Mouse (Mus musculus) cerebellum, adult 2 months (tissue): ENCODE results near the gene Dtx3l. TPM values are rescaled to one million over a fixed set of nuclear protein-coding genes. Genes with fewer than 3 reads are reported as not detected.

Experiments used
- DNase-seq, 2 experiments: peaks; one replicate each; pipeline ENCODE4 v3.0.0; 2021
- H3K27ac ChIP-seq: fragments of 200-500 bp; 2 replicates; pipeline ENCODE4 v1.5.1; 2012; ENCODE audit warnings: low read length, control low read depth, inconsistent platforms; ENCODE audit not compliant: insufficient read depth
- H3K27me3 ChIP-seq: fragments of 200-500 bp; 2 replicates; pipeline ENCODE4 v1.6.1; 2012; ENCODE audit warnings: inconsistent platforms, mild to moderate bottlenecking, low read length, moderate library complexity; ENCODE audit not compliant: control insufficient read depth, insufficient read depth
- H3K4me1 ChIP-seq: fragments of 200-500 bp; 2 replicates; pipeline ENCODE4 v1.6.1; 2011; ENCODE audit warnings: low read length; ENCODE audit not compliant: control insufficient read depth, insufficient read depth
- H3K4me3 ChIP-seq: fragments of 200-500 bp; replicated peaks from 2 replicates; pipeline ENCODE3; 2011; ENCODE audit warnings: mild to moderate bottlenecking, low read depth, low read length, control low read depth; ENCODE audit not compliant: insufficient read depth
- CTCF ChIP-seq: fragments of 200-500 bp; IDR thresholded peaks from 2 replicates; pipeline ENCODE4 v1.5.1; 2011; ENCODE audit warnings: low read depth, mild to moderate bottlenecking, control low read depth, low read length, moderate library complexity, borderline replicate concordance; ENCODE audit not compliant: insufficient read depth
- POLR2A ChIP-seq: fragments of 200-500 bp; IDR thresholded peaks from 2 replicates; pipeline ENCODE4 v1.6.1; 2011; ENCODE audit warnings: low read length, control low read depth, borderline replicate concordance; ENCODE audit not compliant: insufficient read depth
- WGBS: fragments of 180-500 bp; shearing (Covaris S2); methylation state at CpG from one replicate; pipeline ENCODE4 v1.1.7; 2018; 5-methylcytosine and 5-hydroxymethylcytosine counted together
- polyA plus RNA-seq: library from polyadenylated mRNA; depleted of rRNA; stranded (reverse); fragments of >200 nt; gene quantifications from 2 replicates; pipeline ENCODE4 v1.2.3, GENCODE M21; 2012

Gene Dtx3l
- polyA plus RNA-seq, 1 experiment, result 2.5 TPM

- DNase-seq, result no peak
These were observed 2.4 kb upstream of the Dtx3l start for GRCm38 (mm10) chr16:35941382-35941781.

GRCm38 (mm10) chr16:35939690-35940089, 739 bp upstream of the Dtx3l start:
- H3K4me1 ChIP-seq, result no peaks in the 10 kb centered on the region
- TF ChIP-seq CTCF (peak; percentile 55; the same call in 1 of the 2 replicates), POLR2A (no peak)
- peak; percentile 57 to 68 for DNase-seq
- no peak overlapping the region for H3K27ac ChIP-seq
- no peak overlapping the region for H3K4me3 ChIP-seq
- no peaks in the 10 kb centered on the region for H3K27me3 ChIP-seq
- WGBS, result 20% methylated on average over 9 of the region's 9 CpGs

More at GRCm38 (mm10) chr16:35941382-35941781, 2.4 kb upstream of the Dtx3l start:
- Histone ChIP-seq H3K27me3 (no peaks in the 10 kb centered on the region), H3K4me1 (no peaks in the 10 kb centered on the region), H3K4me3 (no peak overlapping the region), H3K27ac (no peak overlapping the region)
- no peak for TF ChIP-seq CTCF
- TF ChIP-seq POLR2A, result no peak
- 87% methylated on average over 7 of the region's 7 CpGs for WGBS

- Histone ChIP-seq H3K4me1 (no peaks in the 10 kb centered on the region), H3K27me3 (no peaks in the 10 kb centered on the region), H3K27ac (no peak overlapping the region), H3K4me3 (peak overlapping the region; percentile 63)
- WGBS, result 11% methylated on average over 6 of the region's 6 CpGs
- no peak for DNase-seq
- TF ChIP-seq POLR2A (no peak), CTCF (no peak)
These were observed 310 bp upstream of the Dtx3l start for GRCm38 (mm10) chr16:35939261-35939660.

- Histone ChIP-seq H3K4me3 (no peak overlapping the region), H3K27me3 (no peaks in the 10 kb centered on the region), H3K4me1 (no peaks in the 10 kb centered on the region), H3K27ac (no peak overlapping the region)
- 90% methylated on average over 10 of the region's 10 CpGs for WGBS
- no peak for TF ChIP-seq CTCF
- TF ChIP-seq POLR2A, result no peak
- DNase-seq, result no peak
These were observed 5.8 kb downstream of the Dtx3l start for GRCm38 (mm10) chr16:35933181-35933580.

- WGBS, result 82% methylated on average over 19 of the region's 19 CpGs
- no peak for TF ChIP-seq CTCF
- TF ChIP-seq POLR2A, result no peak
- H3K27ac ChIP-seq, result no peak overlapping the region
- no peaks in the 10 kb centered on the region for H3K4me1 ChIP-seq
- no peak for DNase-seq
- no peak overlapping the region for H3K4me3 ChIP-seq
- H3K27me3 ChIP-seq, result no peaks in the 10 kb centered on the region
These were observed 6.5 kb downstream of the Dtx3l start for GRCm38 (mm10) chr16:35932179-35933055.

GRCm38 (mm10) chr16:35924341-35924740, 14.6 kb downstream of the Dtx3l start:
- Histone ChIP-seq H3K4me3 (no peak overlapping the region), H3K27me3 (no peaks in the 10 kb centered on the region), H3K4me1 (no peaks in the 10 kb centered on the region), H3K27ac (no peak overlapping the region)
- no peak for TF ChIP-seq CTCF
- no peak for TF ChIP-seq POLR2A
- no peak for DNase-seq
- WGBS, result 92% methylated on average over 5 of the region's 5 CpGs

- no peak overlapping the region for H3K4me3 ChIP-seq
- 70% methylated on average over 7 of the region's 7 CpGs for WGBS
These were observed 15.3 kb downstream of the Dtx3l start for GRCm38 (mm10) chr16:35923546-35924198.

More at GRCm38 (mm10) chr16:35923546-35924198, 15.3 kb downstream of the Dtx3l start:
- H3K4me1 ChIP-seq, result no peaks in the 10 kb centered on the region
- H3K27me3 ChIP-seq, result no peaks in the 10 kb centered on the region
- H3K27ac ChIP-seq, result no peak overlapping the region
- DNase-seq, result no peak
- no peak for TF ChIP-seq CTCF
- TF ChIP-seq POLR2A, result no peak
